Mouse (Mus musculus) thymus, postnatal 36 days (tissue): ENCODE results near the gene Pik3r4.

Experiments used
- DNase-seq, 2 experiments: peaks; one replicate each; pipeline ENCODE4 v3.0.0; 2022; ENCODE audit warnings: mixed read lengths in 2 of 2

The Pik3r4 gene

GRCm38 (mm10) chr9:105697764-105698396 lies 55.1 kb downstream of the Pik3r4 start:
- no peak for DNase-seq

- DNase-seq: no peak
Measured at GRCm38 (mm10) chr9:105700702-105701101, 57.9 kb downstream of the Pik3r4 start.

GRCm38 (mm10) chr9:105701966-105702365 lies 59.2 kb downstream of the Pik3r4 start:
- DNase-seq: no peak

GRCm38 (mm10) chr9:105704226-105704932 lies 61.6 kb downstream of the Pik3r4 start:
- DNase-seq: no peak

GRCm38 (mm10) chr9:105705011-105705410 lies 62.2 kb downstream of the Pik3r4 start:
- DNase-seq: no peak

DNA sequence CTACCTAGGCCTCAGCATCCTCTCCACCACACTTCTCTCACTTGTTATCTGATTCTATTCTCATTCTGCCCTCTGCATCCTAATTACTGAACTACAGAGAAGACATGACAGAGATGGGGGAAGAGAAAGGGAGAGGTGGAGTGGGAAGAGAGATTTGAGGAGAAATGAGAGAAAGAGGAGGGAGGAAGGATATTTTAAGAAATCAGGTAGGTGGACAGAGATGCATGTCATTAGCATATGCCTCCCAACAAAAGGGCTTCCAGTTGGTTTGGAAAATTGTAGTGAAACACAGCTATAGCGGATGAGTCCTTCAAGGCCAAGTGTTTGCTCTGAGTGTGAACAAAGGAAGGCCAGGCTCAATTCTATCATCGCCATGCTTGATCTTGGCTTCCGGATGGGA lies 69.3 kb downstream of the Pik3r4 start:
- DNase-seq: no peak

DNA sequence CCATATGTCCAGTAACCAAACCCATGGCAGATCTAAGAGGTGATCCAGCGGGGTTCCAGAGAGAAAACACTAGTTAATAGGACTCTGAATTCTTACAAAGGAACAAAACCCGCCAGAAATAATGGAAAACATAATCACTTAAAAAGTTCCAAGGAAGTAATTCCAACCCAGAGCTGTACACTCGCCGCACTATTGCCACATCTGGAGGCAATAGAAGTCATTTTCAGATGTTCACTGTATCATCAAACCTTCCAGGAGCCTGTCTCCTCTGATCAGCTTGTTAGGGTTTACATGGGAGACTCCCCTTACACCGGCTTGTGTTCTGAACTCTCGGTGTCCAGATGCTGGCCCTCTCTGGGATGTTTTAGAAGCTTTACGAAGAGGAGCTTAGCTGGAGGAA lies 76.6 kb downstream of the Pik3r4 start:
- no peak for DNase-seq

- DNase-seq: no peak
Measured at GRCm38 (mm10) chr9:105719851-105720395, 77.1 kb downstream of the Pik3r4 start.

- DNase-seq: no peak
Measured at GRCm38 (mm10) chr9:105720430-105720829, 77.7 kb downstream of the Pik3r4 start.

- DNase-seq: no peak
Measured at GRCm38 (mm10) chr9:105731976-105732375, 89.2 kb downstream of the Pik3r4 start.

DNA sequence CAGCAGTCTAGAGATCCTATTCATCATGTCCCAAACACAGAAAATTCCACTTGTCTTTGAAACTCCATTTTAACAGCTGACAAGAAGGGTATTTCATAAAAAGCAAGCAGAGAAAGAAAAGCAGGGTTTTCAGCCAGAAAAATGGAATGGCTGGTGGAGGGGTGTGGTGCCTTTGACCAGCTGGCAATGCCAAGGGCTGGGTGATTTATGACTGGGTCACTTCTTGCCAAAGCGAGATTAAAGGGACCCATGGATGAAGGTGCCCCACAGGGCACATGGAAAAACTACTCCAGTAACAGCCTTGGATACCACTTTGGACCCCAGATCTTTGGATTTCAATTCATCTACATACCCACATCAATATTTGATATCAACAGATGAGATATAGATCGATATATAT lies 91.9 kb downstream of the Pik3r4 start:
- no peak for DNase-seq

DNA sequence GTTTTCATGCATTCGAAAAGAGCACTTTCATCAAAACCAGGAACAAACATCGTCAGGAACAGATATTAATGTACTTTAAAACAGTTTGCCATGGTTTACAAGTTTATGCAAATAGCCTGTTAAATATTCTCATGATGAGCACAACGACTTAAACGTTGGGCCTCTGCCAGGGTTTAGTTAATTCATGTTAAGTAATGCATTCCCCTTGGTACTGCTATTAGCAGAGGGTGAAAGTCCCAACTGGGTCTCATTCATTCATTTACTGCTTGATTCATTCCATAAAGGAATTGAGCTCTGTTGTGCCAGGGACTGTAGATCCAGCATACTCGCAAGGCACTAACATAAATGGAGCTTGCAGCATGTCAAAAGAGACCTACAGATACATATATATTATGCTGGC lies 92.4 kb downstream of the Pik3r4 start:
- no peak for DNase-seq
